Mouse (Mus musculus): Measurements from ENCODE around the gene Iqgap1.

DNA sequence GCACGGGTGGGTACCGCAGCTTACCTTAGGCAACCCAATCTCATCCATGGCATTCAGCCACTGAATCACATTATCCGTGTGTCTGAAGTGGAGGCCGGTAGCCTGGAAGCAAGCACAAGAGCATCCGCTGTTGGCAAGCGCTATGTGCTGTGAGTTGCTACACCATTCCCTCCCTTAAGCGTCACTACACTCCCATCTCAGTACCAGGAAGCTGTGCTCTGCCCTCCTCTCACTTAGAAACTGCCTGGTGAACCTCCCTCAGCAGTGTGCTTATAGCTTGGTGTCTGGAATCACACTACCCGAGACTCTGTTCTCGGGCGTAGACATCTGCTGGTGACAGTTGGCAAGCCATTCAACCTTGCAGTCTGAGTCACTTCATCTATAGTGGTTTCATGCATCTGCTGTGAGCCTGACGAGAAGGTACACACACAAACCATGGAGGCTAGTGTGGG, 58.9 kb downstream of the Iqgap1 start:
- no peak for TF ChIP-seq CTCF (IDR thresholded peaks at IDR 0.05; ENCODE audit: low read depth, low read length)
- TF ChIP-seq POLR2A (IDR thresholded peaks at IDR 0.05; ENCODE audit: insufficient read depth, low read length): no peak
- no peak for TF ChIP-seq EP300 (IDR thresholded peaks at IDR 0.05; ENCODE audit: insufficient read depth, low read depth, low read length)
